Comparison of ENCODE assay signal across 16 mouse cellular contexts in the genomic region with DNA sequence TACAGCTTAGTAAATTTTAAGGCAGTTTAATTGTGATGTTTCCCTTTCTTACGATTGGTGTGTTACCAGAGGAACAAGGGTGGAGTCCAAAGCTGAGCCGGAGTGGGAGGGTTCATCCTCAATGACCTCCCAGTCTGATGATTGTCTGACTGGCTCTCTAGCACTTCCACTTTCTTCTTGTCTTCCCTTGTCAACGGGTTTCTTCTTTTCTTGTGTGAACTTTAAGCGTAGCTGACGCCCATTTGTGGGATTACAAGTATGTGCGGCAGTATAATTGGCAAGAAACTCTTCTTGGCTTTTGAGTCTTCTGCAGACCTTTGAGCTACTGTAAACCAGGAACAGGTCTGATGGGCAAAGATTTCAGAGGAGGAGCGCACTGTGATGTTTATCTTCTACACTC. TPM values are rescaled to one million over a fixed set of nuclear protein-coding genes. Genes with fewer than 3 reads are reported as not detected.
DNase-seq lines count a peak whose midpoint lies in the region; ATAC-seq and TF ChIP-seq lines count a peak whose summit lies in the region.
"Had no signal": no experiment of that assay in that cellular context is flagged by ENCODE, and none has a peak within 500 bp of the region (broad histone marks: within the 10 kb centered on the region; RNA-seq: fewer than 3 reads in every experiment).

No protein-coding gene starts in this region.

- H3K27ac ChIP-seq in kidney, adult 2 months (ENCODE audit: insufficient read depth, low read depth, low read length), result peak overlapping the region; percentile 89
- H3K27ac ChIP-seq: hindbrain, embryonic 10.5 days; neural tube, embryonic 15.5 days had no signal

- ATAC-seq in G1E (ENCODE audit: extremely low read depth, insufficient number of reproducible peaks, low FRiP score, poor library complexity, severe bottlenecking), result peak; percentile 57
- ATAC-seq in megakaryocyte, adult 5-6 weeks (ENCODE audit: poor library complexity, severe bottlenecking), result peak; percentile 93
- ATAC-seq: forebrain, postnatal 0 days; midbrain, embryonic 16.5 days had no signal

- H3K4me1 ChIP-seq in G1E (ENCODE audit: insufficient read depth, low read depth, low read length), result peaks cover 44% of the 10 kb centered on the region
- H3K4me1 ChIP-seq in kidney, adult 2 months (ENCODE audit: control insufficient read depth, insufficient read depth, low read length), result peaks cover 13% of the 10 kb centered on the region; the same call in 1 of the 2 replicates
- H3K4me1 ChIP-seq: hindbrain, embryonic 10.5 days had no signal

- peak; percentile 32 for DNase-seq in G1E (ENCODE audit: low spot score)
- peak; percentile 27 for DNase-seq in ZHBTc4 (ENCODE audit: low read depth, low spot score)
- peak; percentile 49 for DNase-seq in kidney, adult 2 months
- DNase-seq in embryo, embryonic 10 days (ENCODE audit: low spot score), result no peak
- DNase-seq in thymus, adult 18-20 months, result no peak
- DNase-seq in right cerebral cortex, postnatal 10 days (ENCODE audit: low spot score in 2 of 2), result no peak
- DNase-seq: cerebellum, adult 18-20 months; forebrain, postnatal 0 days; gastrocnemius, postnatal 14 days; liver; thymus, adult 2 months had no signal

- H3K4me3 ChIP-seq in G1E (ENCODE audit: low read depth, low read length), result no peak overlapping the region
- H3K4me3 ChIP-seq in kidney, adult 2 months (ENCODE audit: insufficient read depth, low read depth, low read length), result no peak overlapping the region
- H3K4me3 ChIP-seq: heart, embryonic 12.5 days; hindbrain, embryonic 10.5 days; neural tube, embryonic 15.5 days had no signal

- no peaks in the 10 kb centered on the region for H3K9me3 ChIP-seq in G1E (replicated peaks)
- H3K9me3 ChIP-seq: heart, embryonic 12.5 days; hindbrain, embryonic 10.5 days; neural tube, embryonic 15.5 days had no signal

- TF ChIP-seq CTCF in G1E (IDR thresholded peaks at IDR 0.05; ENCODE audit: low read depth, low read length), result no peak
- no peak for TF ChIP-seq CTCF in kidney, adult 2 months (conservative IDR thresholded peaks at IDR 0.05; ENCODE audit: insufficient read depth, insufficient read length, low read depth, low read length)

- WGBS in kidney, adult 2 months, result 38% methylated on average over 7 of the region's 7 CpGs

- peaks cover 84% of the 10 kb centered on the region for H3K36me3 ChIP-seq in G1E (replicated peaks)
- no peaks in the 10 kb centered on the region for H3K36me3 ChIP-seq in kidney, adult 2 months (ENCODE audit: control insufficient read depth, insufficient read depth, low read length)
- H3K36me3 ChIP-seq: neural tube, embryonic 15.5 days had no signal

- no peak for TF ChIP-seq POLR2A in kidney, adult 2 months (IDR thresholded peaks at IDR 0.05; ENCODE audit: low read depth, low read length)

- no peaks in the 10 kb centered on the region for H3K27me3 ChIP-seq in G1E (ENCODE audit: insufficient read depth, low read length)
- H3K27me3 ChIP-seq in kidney, adult 2 months (replicated peaks; ENCODE audit: control insufficient read depth, insufficient read depth, low read length), result no peaks in the 10 kb centered on the region
- H3K27me3 ChIP-seq: heart, embryonic 12.5 days had no signal

RNA-seq across cellular contexts. Expression of a gene that starts 17.0 kb away (rescaled TPM):
- 64.3 and 68.6 TPM in 2 replicates for total RNA-seq in G1E (2014; fragmentation: Nextera tagmentation)
- 102 and 110 TPM in 2 replicates for total RNA-seq in G1E (2017)
- polyA plus RNA-seq in G1E (2012), result 36.5 and 41.1 TPM in 2 replicates
- polyA plus RNA-seq in kidney, adult 2 months (2012; rRNA removed), result 15.9 and 16.3 TPM in 2 replicates
- total RNA-seq in megakaryocyte, adult 5-6 weeks (2015), result 36.5 and 41.4 TPM in 2 replicates
- 56.6 and 62.1 TPM in 2 replicates for total RNA-seq in megakaryocyte, adult 5-6 weeks (2017)

Comparison
In these comparisons a context has a peak if more than half of its experiments do, and no peak if none do; other contexts are left out.
1. DNase-seq: peak in G1E (single experiment), ZHBTc4 (single experiment) and kidney, adult 2 months (single experiment); none in embryo, embryonic 10 days (single experiment), thymus, adult 18-20 months (0 of 2) and right cerebral cortex, postnatal 10 days (0 of 2).